Mouse (Mus musculus) embryonic fibroblast, embryonic 13.5 days (primary cell): ENCODE data around the gene Ptcd1.

Source experiments
- CTCF ChIP-seq: IDR thresholded peaks from 2 replicates; pipeline ENCODE4 v1.5.1; 2011; ENCODE audit warnings: mild to moderate bottlenecking, control low read depth, low read length, moderate library complexity, borderline replicate concordance; ENCODE audit not compliant: insufficient read depth
- POLR2A ChIP-seq: IDR thresholded peaks from 2 replicates; pipeline ENCODE4 v1.6.1; 2011; ENCODE audit warnings: low read depth, mild to moderate bottlenecking, control low read depth, low read length, moderate library complexity

DNA sequence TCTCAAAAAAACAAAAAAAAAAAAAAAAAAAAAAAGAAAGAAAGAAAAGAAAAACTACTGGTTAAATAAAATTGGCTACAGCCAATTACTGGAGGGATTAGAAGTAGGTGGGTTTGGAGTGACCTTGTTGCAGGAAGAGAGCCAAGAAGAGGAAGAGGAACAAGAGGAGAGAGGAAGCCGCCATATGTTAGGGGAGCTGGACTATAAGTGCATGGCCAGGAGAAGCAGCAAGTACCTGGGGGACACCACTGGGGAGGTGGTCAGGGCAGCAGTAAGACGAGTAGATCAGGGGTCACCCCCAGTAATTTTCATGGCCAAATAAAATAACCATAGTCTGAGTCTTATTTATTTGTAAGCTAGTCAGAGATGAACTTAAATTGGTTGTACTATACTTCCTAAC is 18.3 kb upstream of the Ptcd1 start:
- TF ChIP-seq CTCF (no peak), POLR2A (no peak)
